Mouse (Mus musculus) lung, adult 2 months (tissue): Measurements from ENCODE around the gene Tnfsf12.

Experiments used
- CTCF ChIP-seq: fragments of 200-500 bp; IDR thresholded peaks from 2 replicates; pipeline ENCODE4 v1.5.1; 2011; ENCODE audit warnings: mild to moderate bottlenecking, low read length, control low read depth; ENCODE audit not compliant: insufficient read depth
- POLR2A ChIP-seq: fragments of 200-500 bp; IDR thresholded peaks from 2 replicates; pipeline ENCODE4 v1.6.1; 2011; ENCODE audit warnings: low read depth, mild to moderate bottlenecking, control low read depth, low read length, borderline replicate concordance; ENCODE audit errors: extremely low read depth

DNA sequence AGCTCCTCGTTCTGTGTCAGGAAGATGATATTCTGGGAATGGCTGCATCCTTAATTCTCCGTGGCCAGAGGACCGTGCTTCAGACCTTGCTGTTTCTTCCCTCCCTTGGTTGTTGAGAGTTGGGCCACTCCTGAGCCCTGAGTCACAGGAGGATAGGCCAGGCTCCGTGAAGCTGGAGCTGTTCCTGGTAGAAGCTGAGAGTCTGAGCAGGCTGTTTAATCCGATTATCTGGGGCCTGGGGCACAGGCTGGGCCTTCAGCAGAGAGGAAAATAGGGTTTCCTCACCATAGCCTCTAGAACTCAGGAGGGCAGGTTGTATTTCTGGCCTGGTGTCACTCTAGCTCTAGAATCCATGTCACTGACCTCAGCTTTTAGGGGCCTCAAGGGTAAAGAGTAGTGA lies 42.2 kb downstream of the Tnfsf12 start:
- no peak for TF ChIP-seq CTCF
- TF ChIP-seq POLR2A, result no peak
